Mouse (Mus musculus) mouse trophoblast stem cell (cell line): Measurements from ENCODE around the gene Gsdma3.
"Not testable (repeated sequence)": the region's sequence is repeated elsewhere in the genome, so short reads cannot be mapped to it uniquely, and the experiment has no call there.

Experiments
- in situ Hi-C, 2 experiments: fragments of 300-500 bp; cut with MseI, MboI; formaldehyde crosslinking; loops; 2 replicates in 1 of 2; 3 replicates in 1 of 2; pipeline ENCODE4 v1.15.1; 2025

The Gsdma3 gene

GRCm38 (mm10) chr11:98668984-98669383 is 42.8 kb downstream of the Gsdma3 start:
- in situ Hi-C loops: no loop called here

DNA sequence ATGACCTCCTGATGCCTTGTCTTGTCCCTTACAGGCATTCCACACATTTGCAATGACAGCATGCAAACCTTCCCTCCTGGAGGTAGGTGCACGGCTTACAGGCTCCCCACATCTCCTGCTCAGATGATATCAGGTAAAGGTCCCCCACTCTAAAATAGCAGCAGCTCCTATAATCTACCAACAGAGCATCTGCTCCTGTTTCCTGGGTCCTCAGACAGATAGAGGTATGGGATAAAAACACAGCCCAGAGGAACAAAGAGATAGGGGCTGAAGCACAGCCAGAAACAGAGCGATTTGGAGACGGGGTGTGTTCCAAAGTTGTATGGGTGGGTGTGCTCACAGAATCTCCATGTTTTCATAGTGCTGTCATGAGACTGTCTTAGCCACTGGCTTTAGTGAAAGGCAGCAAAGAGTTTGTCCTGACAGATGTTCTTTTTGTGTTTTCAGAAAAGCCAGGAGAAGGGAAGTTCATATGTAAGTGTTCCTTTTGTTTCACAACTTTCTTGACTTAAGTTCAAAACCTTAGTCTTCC is 45.2 kb downstream of the Gsdma3 start:
- in situ Hi-C loops: no loop called here

DNA sequence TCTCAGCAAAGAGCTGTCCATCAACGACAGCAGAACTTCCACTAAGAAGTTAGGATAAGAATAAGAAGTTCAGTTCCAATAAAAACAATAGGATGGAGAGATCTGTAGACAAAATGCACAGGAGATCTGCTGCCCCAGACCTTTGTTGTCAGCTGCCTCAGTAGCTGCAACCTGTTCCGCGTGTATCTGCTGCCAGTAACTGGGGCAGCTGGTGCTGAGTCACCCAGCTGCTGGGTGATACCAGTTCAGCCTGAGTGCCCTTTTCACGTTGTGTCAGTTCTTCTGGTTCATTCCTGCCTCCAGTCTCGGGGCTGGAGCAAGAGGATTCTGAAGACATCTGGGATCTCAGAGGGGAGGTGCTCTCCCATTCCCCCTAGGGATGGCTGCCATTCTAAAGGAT is 45.7 kb downstream of the Gsdma3 start:
- in situ Hi-C loops: no loop called here

GRCm38 (mm10) chr11:98672482-98672881 is 46.3 kb downstream of the Gsdma3 start:
- in situ Hi-C loops: no loop called here

GRCm38 (mm10) chr11:98673136-98673535 is 47.0 kb downstream of the Gsdma3 start:
- in situ Hi-C loops: not testable (repeated sequence)

- in situ Hi-C loops: no loop called here
These were observed 49.7 kb downstream of the Gsdma3 start for GRCm38 (mm10) chr11:98675829-98676363.

- in situ Hi-C loops: no loop called here
These were observed 53.9 kb downstream of the Gsdma3 start for GRCm38 (mm10) chr11:98680023-98680422.

GRCm38 (mm10) chr11:98680595-98680994 is 54.4 kb downstream of the Gsdma3 start:
- in situ Hi-C loops: not testable (repeated sequence)

GRCm38 (mm10) chr11:98681186-98681585 is 55.0 kb downstream of the Gsdma3 start:
- in situ Hi-C loops: no loop called here

GRCm38 (mm10) chr11:98681786-98682745 is 55.9 kb downstream of the Gsdma3 start, which contains the start of gene Psmd3:
Gene Psmd3, plus strand, starts transcription at chr11:98682554.
- in situ Hi-C loops: no loop called here

DNA sequence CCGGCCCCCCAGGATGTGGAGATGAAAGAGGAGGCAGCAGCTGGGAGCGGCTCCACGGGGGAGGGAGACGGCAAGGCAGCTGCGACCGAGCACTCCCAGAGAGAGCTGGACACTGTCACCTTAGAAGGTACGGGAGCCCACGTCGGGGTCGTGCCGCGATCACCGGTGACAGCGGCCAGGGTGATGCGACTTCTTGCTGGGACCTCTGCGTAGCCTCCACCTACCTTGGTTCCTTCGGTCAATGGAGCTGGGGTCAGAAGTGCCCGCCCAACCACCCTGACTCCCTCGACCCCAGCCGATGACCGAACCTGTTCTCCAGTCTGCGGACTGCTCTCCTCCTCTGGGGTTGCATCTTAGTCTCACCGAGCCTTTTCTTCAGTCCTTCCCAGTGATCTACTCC is 56.7 kb downstream of the Gsdma3 start:
- in situ Hi-C loops: no loop called here

- in situ Hi-C loops: no loop called here
These were observed 59.5 kb downstream of the Gsdma3 start for GRCm38 (mm10) chr11:98685642-98686041.

DNA sequence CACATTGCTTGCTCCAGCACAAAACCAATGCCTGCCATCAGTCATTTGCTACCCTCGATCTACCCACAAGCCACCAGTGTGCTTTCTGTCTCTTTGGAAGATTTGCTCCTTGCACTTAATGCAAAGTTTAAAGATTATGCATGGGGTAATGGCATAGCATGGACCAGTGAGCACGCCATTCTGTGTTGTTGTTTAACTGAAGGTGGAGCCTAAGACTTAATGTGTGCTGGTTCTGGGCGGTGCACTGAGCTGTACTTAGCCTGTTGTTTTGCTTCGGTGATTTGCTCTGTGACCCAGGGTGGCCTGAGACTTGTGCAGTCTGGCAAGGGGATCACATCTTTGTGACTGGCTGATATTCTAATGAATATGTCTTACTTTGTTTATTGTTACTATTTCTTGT is 60.8 kb downstream of the Gsdma3 start:
- in situ Hi-C loops: no loop called here
